Mouse (Mus musculus) spleen, postnatal 14 days (tissue): ENCODE measurements around the gene Nfic.
A peak's percentile ranks its signal among the peaks of the same experiment; 100 is the strongest.

ENCODE experiments used
- DNase-seq, 2 experiments: peaks; one replicate each; pipeline ENCODE4 v3.0.0; 2021 to 2022; ENCODE audit warnings: low spot score in 2 of 2

Gene Nfic

GRCm38 (mm10) chr10:81455181-81455895 is at the start of gene Nfic:
Gene Nfic, minus strand, starts transcription at chr10:81455635.
- peak in 1 of 2 experiments; percentile 6 for DNase-seq

- DNase-seq = peak; percentile 84 to 94
Observed at GRCm38 (mm10) chr10:81502658-81503057, 47.2 kb upstream of the Nfic start.

- DNase-seq = no peak
Observed at GRCm38 (mm10) chr10:81501863-81502262, 46.4 kb upstream of the Nfic start.

GRCm38 (mm10) chr10:81500032-81500431 is 44.6 kb upstream of the Nfic start, which contains the start of gene S1pr4:
Gene S1pr4, minus strand, starts transcription at chr10:81500132.
- DNase-seq = no peak

- peak; percentile 63 to 70 for DNase-seq
Observed at GRCm38 (mm10) chr10:81499250-81499901, 43.9 kb upstream of the Nfic start.

- DNase-seq = peak in 1 of 2 experiments; percentile 31
Observed at GRCm38 (mm10) chr10:81498316-81499249, 43.1 kb upstream of the Nfic start.

GRCm38 (mm10) chr10:81497401-81498270 is 42.2 kb upstream of the Nfic start:
- DNase-seq = peak in 1 of 2 experiments; percentile 45

GRCm38 (mm10) chr10:81496969-81497368 is 41.5 kb upstream of the Nfic start:
- DNase-seq = no peak

- DNase-seq = peak; percentile 97 to 99
Observed at GRCm38 (mm10) chr10:81496264-81496901, 40.9 kb upstream of the Nfic start, which contains the start of gene Ncln. Gene Ncln, minus strand, starts transcription at chr10:81496392.

GRCm38 (mm10) chr10:81495616-81496263 is 40.3 kb upstream of the Nfic start:
- DNase-seq = no peak

- no peak for DNase-seq
Observed at GRCm38 (mm10) chr10:81495151-81495550, 39.7 kb upstream of the Nfic start.

GRCm38 (mm10) chr10:81494260-81495041 is 39.0 kb upstream of the Nfic start:
- DNase-seq = no peak

GRCm38 (mm10) chr10:81493601-81494220 is 38.3 kb upstream of the Nfic start:
- DNase-seq = peak in 1 of 2 experiments; percentile 48

- no peak for DNase-seq
Observed at GRCm38 (mm10) chr10:81492606-81493240, 37.3 kb upstream of the Nfic start.

GRCm38 (mm10) chr10:81491018-81491417 is 35.6 kb upstream of the Nfic start:
- DNase-seq = no peak

GRCm38 (mm10) chr10:81489941-81490340 is 34.5 kb upstream of the Nfic start:
- no peak for DNase-seq

- no peak for DNase-seq
Observed at GRCm38 (mm10) chr10:81488081-81488480, 32.6 kb upstream of the Nfic start.

GRCm38 (mm10) chr10:81486496-81486895 is 31.1 kb upstream of the Nfic start:
- DNase-seq = no peak
